Mouse (Mus musculus) intestine, postnatal 0 days (tissue): ENCODE data around the gene Agmat. TPM values are rescaled to one million over a fixed set of nuclear protein-coding genes. Genes with fewer than 3 reads are reported as not detected.

ENCODE experiments used
- ATAC-seq: fragments of 200-750 bp; cut with Nextera tagmentation; 2 replicates; pipeline ENCODE4 v1.8.0; 2017; ENCODE audit warnings: mild to moderate bottlenecking, moderate TSS enrichment, moderate library complexity
- H3K27ac ChIP-seq: fragments of 300-500 bp; sonication (generic); 2 replicates; pipeline ENCODE4 v1.5.1; 2014; ENCODE audit warnings: mild to moderate bottlenecking, low read depth, low read length, moderate library complexity
- H3K27me3 ChIP-seq: fragments of 300-500 bp; sonication (generic); replicated peaks from 2 replicates; pipeline ENCODE4 v1.6.1; 2014; ENCODE audit warnings: low read length, mixed read lengths; ENCODE audit not compliant: control insufficient read depth, insufficient read depth
- H3K36me3 ChIP-seq: fragments of 300-500 bp; sonication (generic); 2 replicates; pipeline ENCODE4 v1.6.1; 2014; ENCODE audit warnings: mild to moderate bottlenecking, moderate library complexity; ENCODE audit not compliant: control insufficient read depth, insufficient read depth
- H3K4me1 ChIP-seq: fragments of 300-500 bp; sonication (generic); replicated peaks from 2 replicates; pipeline ENCODE4 v1.6.1; 2014; ENCODE audit warnings: antibody characterized with exemption, low read length, mixed read lengths; ENCODE audit not compliant: control insufficient read depth, insufficient read depth
- H3K4me2 ChIP-seq: fragments of 300-500 bp; sonication (generic); replicated peaks from 2 replicates; pipeline ENCODE4 v1.6.1; 2014; ENCODE audit warnings: low read depth, mild to moderate bottlenecking, moderate library complexity
- H3K4me3 ChIP-seq: fragments of 300-500 bp; sonication (generic); 2 replicates; pipeline ENCODE4 v1.5.1; 2014; ENCODE audit warnings: low read depth, low read length
- H3K9ac ChIP-seq: fragments of 300-500 bp; sonication (generic); 2 replicates; pipeline ENCODE4 v1.6.1; 2014; ENCODE audit warnings: mild to moderate bottlenecking, low read depth, low read length
- H3K9me3 ChIP-seq: fragments of 300-500 bp; sonication (generic); 2 replicates; pipeline ENCODE4 v1.6.1; 2016; ENCODE audit warnings: mixed run types; ENCODE audit not compliant: control insufficient read depth
- CTCF ChIP-seq: sonication (generic); IDR thresholded peaks from 2 replicates; pipeline ENCODE4 v1.5.1; 2016; ENCODE audit warnings: low read depth, mild to moderate bottlenecking, control low read depth, antibody characterized with exemption, moderate library complexity
- WGBS: fragments of 180-500 bp; shearing (Covaris S2); extraction: QIAGEN DNeasy Blood & Tissue Kit; methylation state at CpG from one replicate; pipeline ENCODE4 v1.1.7; 2014; 5-methylcytosine and 5-hydroxymethylcytosine counted together
- polyA plus RNA-seq: library from polyadenylated mRNA; unstranded; fragments of >200 nt; fragmentation: Nextera tagmentation; extraction: Ambion mirVana; gene quantifications from 2 replicates; pipeline ENCODE4 v1.2.1, GENCODE M21; 2015

Agmat gene
- polyA plus RNA-seq, 1 experiment from 2014 or later, result 106 TPM

DNA sequence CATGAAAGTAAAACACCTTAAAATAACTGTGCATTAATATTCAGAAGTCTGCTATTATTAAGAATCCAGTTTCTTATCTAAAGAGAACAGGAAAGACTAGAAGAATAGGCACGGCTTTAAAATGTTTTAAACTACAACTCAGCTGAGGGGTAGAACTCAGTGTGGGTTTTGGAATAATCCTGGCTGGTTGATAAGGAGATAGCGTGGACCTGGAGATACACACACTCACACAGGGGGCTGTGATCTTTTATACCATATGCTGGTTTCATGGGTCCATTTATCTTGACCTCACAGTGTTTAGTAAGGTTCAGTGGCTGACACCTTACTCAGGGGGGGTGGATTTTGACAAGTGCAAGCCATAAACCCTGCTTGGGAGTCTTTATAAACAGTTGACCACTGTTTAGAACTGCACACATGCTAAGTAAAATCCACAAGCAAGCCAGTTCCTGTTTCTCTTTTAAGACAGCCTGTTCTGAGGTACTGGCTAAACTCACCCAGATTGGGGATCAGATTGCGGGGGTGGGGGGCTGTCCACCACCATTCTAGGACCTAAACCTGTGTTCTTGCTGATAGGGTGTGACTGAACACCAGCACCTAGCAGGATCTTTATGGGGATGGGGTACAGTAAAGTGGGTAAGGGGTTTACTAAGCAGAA lies 43.2 kb downstream of the Agmat start:
- Histone ChIP-seq H3K4me1 (peaks cover under 1% of the 10 kb centered on the region; the same call in 1 of the 2 replicates), H3K4me2 (peak overlapping the region; percentile 84), H3K9ac (peak overlapping the region; percentile 84), H3K4me3 (peak overlapping the region; percentile 75), H3K9me3 (no peaks in the 10 kb centered on the region), H3K27me3 (no peaks in the 10 kb centered on the region), H3K36me3 (peaks cover 15% of the 10 kb centered on the region), H3K27ac (peak overlapping the region; percentile 69)
- no peak for TF ChIP-seq CTCF
- no peak for ATAC-seq
- WGBS, result 27% methylated on average over 3 of the region's 3 CpGs

DNA sequence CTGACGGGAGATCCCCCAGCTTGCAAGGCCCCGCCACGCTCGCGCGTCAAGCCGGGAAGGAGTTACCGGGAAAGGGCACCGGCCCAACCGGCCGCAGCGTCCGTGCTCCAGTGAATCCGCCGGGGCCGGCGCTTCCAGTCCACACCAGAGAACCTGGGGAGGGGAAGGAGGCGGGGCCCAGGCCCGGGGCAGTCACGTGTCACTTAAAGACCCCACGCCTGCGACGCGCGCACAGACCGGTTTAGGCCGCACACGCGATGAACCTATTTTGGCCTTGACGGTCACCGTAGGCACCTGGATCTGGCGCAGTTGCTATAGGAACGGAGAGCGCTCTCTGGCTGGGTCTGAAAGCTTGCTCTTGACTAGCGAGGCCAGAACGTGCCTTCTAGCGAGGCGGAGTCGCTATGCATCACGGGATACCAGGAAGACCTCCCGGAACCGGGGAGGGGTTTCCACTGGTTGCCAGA lies 44.1 kb downstream of the Agmat start, which contains the start of gene Dnajc16:
Gene Dnajc16, minus strand, starts transcription at position 408 of the 467 bp plus-strand sequence.
- Histone ChIP-seq H3K4me1 (peaks cover 7% of the 10 kb centered on the region; the same call in 1 of the 2 replicates), H3K27ac (peak within 1 kb of the TSS; percentile 69), H3K9me3 (no peaks in the 10 kb centered on the region), H3K9ac (peak within 1 kb of the TSS; percentile 84), H3K4me3 (peak within 1 kb of the TSS; percentile 75), H3K27me3 (no peaks in the 10 kb centered on the region), H3K4me2 (peak within 1 kb of the TSS; percentile 84), H3K36me3 (peaks cover 7% of the 10 kb centered on the region)
- no peak; the same call in none of the 2 replicates for TF ChIP-seq CTCF
- 0% methylated on average over 40 of the region's 42 CpGs for whole genome bisulfite sequencing
- peak; percentile 86 for ATAC-seq

DNA sequence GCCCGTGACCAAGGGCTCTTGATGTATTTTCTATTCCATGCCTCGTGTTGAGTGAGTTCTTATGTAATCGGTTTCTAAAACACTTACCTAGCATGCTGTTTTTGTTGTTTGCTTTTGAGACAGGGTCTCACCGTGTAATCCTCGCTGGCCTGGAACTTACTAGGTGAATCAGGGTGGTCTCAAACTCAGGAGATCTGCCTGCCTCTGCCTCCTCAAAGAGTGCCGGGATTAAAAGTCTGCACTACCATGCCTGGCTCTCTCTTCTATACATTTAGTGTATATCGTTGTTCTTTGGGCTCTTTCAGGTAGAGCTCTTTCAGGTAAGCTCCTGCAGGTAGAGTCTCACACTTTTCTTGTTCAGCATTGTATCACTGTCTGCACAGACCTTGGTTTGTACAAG lies 45.0 kb downstream of the Agmat start:
- Histone ChIP-seq H3K9ac (no peak overlapping the region), H3K9me3 (no peaks in the 10 kb centered on the region), H3K36me3 (peaks cover 6% of the 10 kb centered on the region; the same call in 1 of the 2 replicates), H3K4me1 (peaks cover 7% of the 10 kb centered on the region; the same call in 1 of the 2 replicates), H3K4me3 (no peak overlapping the region), H3K27me3 (no peaks in the 10 kb centered on the region), H3K27ac (no peak overlapping the region), H3K4me2 (no peak overlapping the region)
- no peak for TF ChIP-seq CTCF
- WGBS, result 84% methylated on average over 7 of the region's 7 CpGs
- no peak for ATAC-seq

DNA sequence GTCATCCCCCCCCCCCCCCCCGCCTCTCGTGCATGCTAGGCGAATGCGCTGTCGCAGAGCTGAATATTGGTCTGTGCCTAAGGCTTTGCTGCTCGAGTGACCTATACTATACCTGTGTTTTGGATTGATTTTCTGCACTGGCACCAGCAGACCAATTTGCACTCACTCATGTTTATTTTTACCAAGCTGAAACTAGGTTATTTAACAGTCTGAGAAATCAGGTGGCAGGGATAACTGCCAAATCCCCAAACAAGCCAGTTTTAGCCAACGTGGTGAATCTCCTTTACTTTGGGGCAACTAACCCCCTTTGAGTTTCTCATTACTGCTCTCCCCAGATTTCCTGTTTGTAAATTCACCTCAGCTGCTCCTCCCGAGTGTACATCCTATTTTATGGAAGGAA lies 45.5 kb downstream of the Agmat start:
- Histone ChIP-seq H3K4me2 (no peak overlapping the region), H3K36me3 (peaks cover 9% of the 10 kb centered on the region), H3K27ac (no peak overlapping the region), H3K9ac (no peak overlapping the region), H3K4me1 (peaks cover 7% of the 10 kb centered on the region; the same call in 1 of the 2 replicates), H3K27me3 (no peaks in the 10 kb centered on the region), H3K4me3 (no peak overlapping the region), H3K9me3 (no peaks in the 10 kb centered on the region)
- no peak for TF ChIP-seq CTCF
- WGBS, result 81% methylated on average over 8 of the region's 8 CpGs
- ATAC-seq, result no peak

DNA sequence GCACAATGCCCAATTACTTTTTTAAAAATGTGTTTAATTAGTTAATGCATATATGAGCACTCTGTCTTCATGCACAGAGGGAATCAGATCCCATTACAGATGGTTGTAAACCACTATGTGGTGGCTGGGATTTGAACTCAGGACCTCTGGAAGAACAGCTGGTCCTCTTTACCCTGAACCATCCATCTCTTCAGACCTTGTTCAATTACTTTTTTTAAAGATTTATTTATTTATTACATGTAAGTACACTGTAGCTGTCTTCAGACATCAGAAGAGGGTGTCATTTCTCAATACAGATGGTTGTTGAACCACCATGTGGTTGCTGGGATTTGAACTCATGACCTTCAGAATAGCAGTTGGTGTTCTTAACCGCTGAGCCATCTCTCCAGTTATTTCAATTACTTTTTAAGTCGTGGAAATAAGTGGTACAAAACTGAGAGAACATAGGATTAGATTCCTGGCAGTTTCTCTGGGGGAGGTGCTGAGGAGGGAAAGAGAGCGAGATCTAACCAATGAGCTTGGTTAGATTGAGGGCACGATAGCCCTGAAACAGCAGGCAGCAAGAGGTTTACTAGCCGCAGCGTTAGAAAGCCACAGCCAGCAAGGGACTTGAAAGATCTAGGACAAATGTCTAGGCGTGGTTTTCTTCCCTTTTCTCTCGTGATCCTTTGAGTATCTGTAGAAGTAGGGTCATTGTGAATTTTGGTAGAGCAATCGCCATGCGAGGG lies 46.2 kb downstream of the Agmat start:
- Histone ChIP-seq H3K4me1 (peaks cover 7% of the 10 kb centered on the region; the same call in 1 of the 2 replicates), H3K36me3 (peaks cover 13% of the 10 kb centered on the region), H3K27ac (peak overlapping the region; percentile 94), H3K9me3 (no peaks in the 10 kb centered on the region), H3K4me2 (peak overlapping the region; percentile 71), H3K27me3 (no peaks in the 10 kb centered on the region), H3K9ac (0 out of 2 replicates have a peak overlapping the region, but pooled peaks have one; percentile 77), H3K4me3 (peak overlapping the region; percentile 76)
- 11% methylated on average over 10 of the region's 10 CpGs for WGBS
- ATAC-seq, result no peak
- no peak for TF ChIP-seq CTCF
